Mouse (Mus musculus): ENCODE measurements around the gene Rtbdn.

DNA sequence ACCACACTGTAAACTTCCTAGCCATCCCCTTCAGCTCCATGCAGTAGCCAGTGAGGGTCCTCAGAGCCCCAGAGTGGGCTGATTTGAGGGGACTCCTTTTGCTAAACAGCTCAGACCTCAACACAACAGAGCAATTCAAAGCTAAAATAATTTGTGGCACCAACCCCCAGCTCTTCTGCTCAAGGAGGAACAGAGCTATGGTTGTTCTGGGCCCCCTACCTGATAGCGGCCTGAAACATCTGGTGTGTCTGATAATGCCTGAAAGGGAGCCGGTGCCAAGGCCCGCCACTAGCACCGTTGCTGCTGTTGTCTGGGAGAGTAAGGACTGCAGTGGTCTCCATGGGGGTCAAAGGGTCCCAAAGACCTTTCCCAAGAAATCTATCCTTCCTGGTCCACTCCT is 45.7 kb upstream of the Rtbdn start:
- no peak for TF ChIP-seq CTCF (IDR thresholded peaks at IDR 0.05; ENCODE audit: low read depth, low read length)
- no peak for TF ChIP-seq POLR2A (IDR thresholded peaks at IDR 0.05; ENCODE audit: extremely low read depth, insufficient read depth, low read length)
